Mouse (Mus musculus) spleen, adult 12 weeks (tissue): ENCODE data around the gene Gm14412.
"Not testable (repeated sequence)": the region's sequence is repeated elsewhere in the genome, so short reads cannot be mapped to it uniquely, and the experiment has no call there.

ENCODE experiments used
- DNase-seq: peaks from one replicate; pipeline ENCODE4 v3.0.0; 2022; ENCODE audit warnings: low spot score

Gm14412 gene

GRCm38 (mm10) chr2:177324257-177324733 lies at the start of gene Gm14412:
Gene Gm14412, minus strand, starts transcription at chr2:177324307.
- not testable (repeated sequence) for DNase-seq

- DNase-seq, result not testable (repeated sequence)
These were observed 5.7 kb upstream of the Gm14412 start for GRCm38 (mm10) chr2:177329661-177330292.

GRCm38 (mm10) chr2:177321361-177321760 lies 2.7 kb downstream of the Gm14412 start:
- DNase-seq, result not testable (repeated sequence)

GRCm38 (mm10) chr2:177320786-177321320 lies 3.3 kb downstream of the Gm14412 start:
- DNase-seq, result not testable (repeated sequence)

- no peak for DNase-seq
These were observed 5.1 kb downstream of the Gm14412 start for GRCm38 (mm10) chr2:177318996-177319395.

GRCm38 (mm10) chr2:177309627-177310026 lies 14.5 kb downstream of the Gm14412 start:
- DNase-seq, result not testable (repeated sequence)

- DNase-seq, result not testable (repeated sequence)
These were observed 19.1 kb downstream of the Gm14412 start for GRCm38 (mm10) chr2:177304980-177305379.

GRCm38 (mm10) chr2:177283701-177284100 lies 40.4 kb downstream of the Gm14412 start:
- not testable (repeated sequence) for DNase-seq

GRCm38 (mm10) chr2:177277754-177278153 lies 46.4 kb downstream of the Gm14412 start:
- not testable (repeated sequence) for DNase-seq

- not testable (repeated sequence) for DNase-seq
These were observed 51.9 kb downstream of the Gm14412 start for GRCm38 (mm10) chr2:177272237-177272636.

GRCm38 (mm10) chr2:177266936-177267335 lies 57.2 kb downstream of the Gm14412 start, which contains the start of gene Gm14409:
Gene Gm14409, minus strand, starts transcription at chr2:177267036.
- not testable (repeated sequence) for DNase-seq
